Mouse (Mus musculus) neural tube, embryonic 13.5 days (tissue): ENCODE data around the gene Trp53i11. TPM values are rescaled to one million over a fixed set of nuclear protein-coding genes. Genes with fewer than 3 reads are reported as not detected.

Experiments
- ATAC-seq: fragments of 200-750 bp; cut with Nextera tagmentation; 2 replicates; pipeline ENCODE4 v1.8.0; 2017; ENCODE audit warnings: low read depth, mild to moderate bottlenecking, moderate TSS enrichment, moderate library complexity
- H3K27ac ChIP-seq: fragments of 300-500 bp; sonication (generic); replicated peaks from 2 replicates; pipeline ENCODE4 v1.5.1; 2015; ENCODE audit warnings: moderate library complexity, mild to moderate bottlenecking, inconsistent platforms
- H3K27me3 ChIP-seq: fragments of 300-500 bp; sonication (generic); 2 replicates; pipeline ENCODE4 v1.6.1; 2015; ENCODE audit warnings: mild to moderate bottlenecking, inconsistent platforms
- H3K36me3 ChIP-seq: fragments of 300-500 bp; sonication (generic); 2 replicates; pipeline ENCODE4 v1.6.1; 2015; ENCODE audit warnings: mild to moderate bottlenecking, inconsistent platforms
- H3K4me1 ChIP-seq: fragments of 300-500 bp; sonication (generic); replicated peaks from 2 replicates; pipeline ENCODE4 v1.6.1; 2015; ENCODE audit warnings: inconsistent platforms
- H3K4me2 ChIP-seq: fragments of 300-500 bp; sonication (generic); 2 replicates; pipeline ENCODE4 v1.6.1; 2015; ENCODE audit warnings: inconsistent platforms, mild to moderate bottlenecking, moderate library complexity
- H3K4me3 ChIP-seq: fragments of 300-500 bp; sonication (generic); 2 replicates; pipeline ENCODE4 v1.5.1; 2015; ENCODE audit warnings: mild to moderate bottlenecking, inconsistent platforms
- H3K9ac ChIP-seq: fragments of 300-500 bp; sonication (generic); 2 replicates; pipeline ENCODE4 v1.6.1; 2015; ENCODE audit warnings: moderate library complexity, mild to moderate bottlenecking, inconsistent platforms
- H3K9me3 ChIP-seq: fragments of 300-500 bp; sonication (generic); 2 replicates; pipeline ENCODE4 v1.6.1; 2016; ENCODE audit warnings: inconsistent platforms
- WGBS: fragments of 180-500 bp; shearing (Covaris S2); methylation state at CpG from one replicate; pipeline ENCODE4 v1.1.7; 2015; 5-methylcytosine and 5-hydroxymethylcytosine counted together
- polyA plus RNA-seq: library from polyadenylated mRNA; unstranded; fragments of >200 nt; fragmentation: Nextera tagmentation; extraction: Ambion mirVana; gene quantifications from 2 replicates; pipeline ENCODE4 v1.2.1, GENCODE M21; 2015

The Trp53i11 gene
- polyA plus RNA-seq, 1 experiment from 2014 or later = 150 TPM

DNA sequence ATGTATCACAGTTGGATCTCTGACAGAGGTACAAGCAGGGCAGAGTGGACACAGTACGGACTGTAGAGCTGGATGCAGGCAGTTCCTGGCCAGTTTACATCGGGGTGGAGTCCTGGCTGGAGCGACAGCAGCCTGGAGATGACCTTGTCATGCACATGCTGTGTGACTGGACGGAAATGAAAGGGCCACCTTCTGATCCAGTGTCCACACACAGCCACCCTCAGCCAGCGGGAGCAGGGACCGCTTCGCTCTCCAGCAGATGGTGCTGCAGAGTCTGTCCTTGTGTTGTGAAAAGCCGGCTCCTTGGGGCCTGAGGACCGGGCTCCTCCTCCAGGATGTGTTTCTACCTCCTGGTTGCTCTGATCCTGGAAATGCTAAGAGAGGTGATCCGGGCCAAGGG is 16.3 kb downstream of the Trp53i11 start:
- Histone ChIP-seq H3K4me3 (no peak overlapping the region), H3K4me1 (peaks cover 35% of the 10 kb centered on the region), H3K4me2 (no peak overlapping the region), H3K36me3 (peaks cover 79% of the 10 kb centered on the region), H3K9ac (no peak overlapping the region), H3K9me3 (no peaks in the 10 kb centered on the region), H3K27me3 (no peaks in the 10 kb centered on the region), H3K27ac (peak overlapping the region; percentile 59; the same call in 1 of the 2 replicates)
- ATAC-seq = peak; percentile 15; the same call in 1 of the 2 replicates
- WGBS = 15% methylated on average over 10 of the region's 10 CpGs

DNA sequence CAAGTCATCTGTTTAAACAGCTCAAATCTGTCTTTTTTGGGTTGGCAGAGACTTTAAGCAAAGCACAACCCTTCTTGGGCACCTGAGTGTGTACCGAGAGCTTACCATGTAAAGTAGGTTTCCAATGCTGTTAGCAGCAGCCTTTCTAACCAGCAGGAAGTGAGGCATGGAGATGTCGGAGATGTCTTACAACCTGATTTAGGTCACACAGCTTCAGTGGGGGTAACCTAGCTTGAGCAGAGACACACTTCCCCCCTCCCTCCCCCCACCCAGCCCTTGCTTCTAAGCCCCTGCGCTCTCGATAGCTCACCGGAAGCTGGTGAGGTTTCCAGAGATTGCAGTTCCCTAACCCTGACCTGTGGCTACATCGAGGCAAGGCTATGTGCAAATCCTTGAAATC is 17.2 kb downstream of the Trp53i11 start:
- ATAC-seq = no peak
- 86% methylated on average over 6 of the region's 6 CpGs for WGBS
- H3K4me2 ChIP-seq = no peak overlapping the region
- peak overlapping the region; percentile 59 for H3K27ac ChIP-seq
- peaks cover 29% of the 10 kb centered on the region for H3K4me1 ChIP-seq
- H3K36me3 ChIP-seq = peaks cover 85% of the 10 kb centered on the region
- no peak overlapping the region for H3K4me3 ChIP-seq
- H3K27me3 ChIP-seq = no peaks in the 10 kb centered on the region
- peak overlapping the region; percentile 32; the same call in 1 of the 2 replicates for H3K9ac ChIP-seq
- no peaks in the 10 kb centered on the region for H3K9me3 ChIP-seq

DNA sequence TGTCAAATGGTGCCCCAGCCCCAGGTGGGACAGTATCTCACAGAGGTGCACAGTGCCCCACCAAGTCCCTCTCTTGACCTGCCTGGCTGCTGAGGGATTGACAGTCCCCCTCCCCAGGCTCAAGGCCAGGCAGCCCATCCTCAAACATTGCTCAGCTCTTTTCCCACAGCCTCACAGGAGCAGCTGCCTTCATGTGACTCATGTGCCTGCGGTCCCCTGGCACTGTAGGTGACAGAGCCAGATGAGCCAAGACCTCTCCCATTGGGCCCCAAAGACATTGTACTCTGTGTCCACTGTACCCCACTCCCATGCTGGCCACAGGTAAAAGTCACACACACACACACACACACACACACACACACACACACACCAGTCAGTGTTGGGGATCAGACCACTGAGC is 18.8 kb downstream of the Trp53i11 start:
- Histone ChIP-seq H3K36me3 (peaks cover 84% of the 10 kb centered on the region), H3K4me3 (no peak overlapping the region), H3K27ac (no peak overlapping the region), H3K9me3 (no peaks in the 10 kb centered on the region), H3K9ac (no peak overlapping the region), H3K4me1 (peaks cover 16% of the 10 kb centered on the region), H3K4me2 (no peak overlapping the region), H3K27me3 (no peaks in the 10 kb centered on the region)
- WGBS = 77% methylated on average over 1 of the region's 1 CpGs
- ATAC-seq = no peak

DNA sequence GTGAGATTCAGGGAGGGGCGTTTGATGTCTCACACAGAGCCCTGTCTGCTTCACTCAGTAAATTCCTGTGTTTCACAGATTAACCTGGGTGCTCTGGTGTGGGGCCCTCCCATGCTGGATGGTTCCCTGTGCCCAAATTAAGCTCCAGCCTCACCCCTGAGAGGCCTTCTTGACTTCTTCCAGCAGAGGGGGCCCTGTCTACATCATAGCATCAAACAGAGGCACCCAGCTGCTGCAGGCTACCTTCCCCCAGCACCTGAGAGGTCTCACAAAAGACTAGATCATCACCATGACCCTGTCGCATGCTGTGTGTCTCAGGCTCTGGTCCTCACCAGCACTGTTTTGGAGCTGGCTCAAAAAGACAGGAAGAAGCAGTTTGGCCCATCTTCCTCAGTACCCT is 25.0 kb downstream of the Trp53i11 start:
- peaks cover 45% of the 10 kb centered on the region for H3K36me3 ChIP-seq
- peaks cover 36% of the 10 kb centered on the region for H3K4me1 ChIP-seq
- H3K27me3 ChIP-seq = no peaks in the 10 kb centered on the region
- ATAC-seq = no peak
- H3K4me2 ChIP-seq = no peak overlapping the region
- H3K4me3 ChIP-seq = no peak overlapping the region
- no peak overlapping the region for H3K9ac ChIP-seq
- no peak overlapping the region for H3K27ac ChIP-seq
- WGBS = 89% methylated on average over 2 of the region's 2 CpGs
- H3K9me3 ChIP-seq = no peaks in the 10 kb centered on the region

DNA sequence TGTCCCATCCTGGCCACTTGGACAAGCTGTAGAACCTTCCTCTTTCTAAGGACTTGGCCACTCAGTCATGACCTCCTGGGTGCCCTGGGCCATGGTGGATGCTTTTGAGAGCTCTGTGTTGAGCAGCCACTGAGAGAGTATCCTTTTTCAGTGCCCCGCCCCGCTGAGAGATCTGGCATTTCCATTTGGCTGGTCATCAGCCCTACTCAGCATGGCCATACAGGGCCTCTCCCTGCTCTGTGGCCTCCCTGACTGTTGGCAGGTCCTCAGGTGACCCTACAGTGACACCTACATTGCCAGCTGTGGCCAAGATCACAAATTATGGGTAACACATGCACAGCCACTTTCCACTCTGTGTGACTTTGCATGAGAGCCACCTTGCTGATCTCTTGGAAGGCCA is 25.5 kb downstream of the Trp53i11 start:
- Histone ChIP-seq H3K9me3 (no peaks in the 10 kb centered on the region), H3K9ac (no peak overlapping the region), H3K4me3 (no peak overlapping the region), H3K4me2 (no peak overlapping the region), H3K4me1 (peaks cover 41% of the 10 kb centered on the region), H3K27ac (no peak overlapping the region), H3K27me3 (no peaks in the 10 kb centered on the region), H3K36me3 (peaks cover 41% of the 10 kb centered on the region)
- no peak for ATAC-seq
- WGBS = 92% methylated on average over 2 of the region's 2 CpGs

DNA sequence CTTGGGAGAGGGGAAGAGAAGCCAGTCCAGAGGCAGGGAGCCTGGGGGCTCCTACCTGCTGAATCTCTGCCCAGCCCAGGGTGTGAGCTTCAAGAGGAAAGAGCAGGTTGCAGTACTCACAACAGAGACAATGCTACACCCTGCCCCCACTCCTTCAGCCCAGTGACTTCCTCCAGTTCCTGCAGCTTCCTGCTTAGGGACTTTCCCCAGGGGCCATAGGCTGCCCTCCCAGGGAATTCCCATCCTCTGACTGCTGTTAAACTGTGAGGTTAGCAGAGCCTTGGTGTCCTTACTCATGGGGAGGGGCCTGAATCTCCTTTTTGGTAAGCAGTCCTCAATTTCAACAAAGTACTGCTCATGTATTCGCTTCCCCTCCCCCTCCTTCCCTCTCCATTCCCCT is 26.8 kb downstream of the Trp53i11 start:
- peaks cover 33% of the 10 kb centered on the region for H3K36me3 ChIP-seq
- no peak for ATAC-seq
- H3K9me3 ChIP-seq = no peaks in the 10 kb centered on the region
- WGBS = 78% methylated on average over 1 of the region's 1 CpGs
- no peaks in the 10 kb centered on the region for H3K27me3 ChIP-seq
- H3K9ac ChIP-seq = no peak overlapping the region
- no peak overlapping the region for H3K27ac ChIP-seq
- H3K4me1 ChIP-seq = peaks cover 54% of the 10 kb centered on the region
- no peak overlapping the region for H3K4me3 ChIP-seq
- H3K4me2 ChIP-seq = no peak overlapping the region

DNA sequence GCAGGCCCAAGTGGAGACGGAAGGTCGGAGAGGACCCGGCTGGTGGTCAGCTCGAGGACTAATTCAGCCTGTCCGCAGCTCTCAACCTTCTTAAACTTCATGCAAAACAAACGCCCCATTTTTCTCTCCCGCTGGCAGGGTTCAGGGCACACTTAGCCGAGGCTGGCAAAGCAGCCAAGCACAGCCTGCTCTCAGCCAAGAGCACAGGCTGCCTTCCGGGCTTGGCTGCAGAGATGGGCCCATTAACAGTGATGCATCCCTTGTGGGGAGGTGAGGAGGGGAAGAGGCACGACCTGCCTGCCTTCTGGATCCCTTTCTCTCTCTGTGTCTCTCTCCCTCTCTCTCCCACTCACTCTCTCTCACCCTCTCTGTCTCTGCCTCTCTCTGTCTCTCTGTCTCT is 28.4 kb downstream of the Trp53i11 start:
- Histone ChIP-seq H3K27me3 (no peaks in the 10 kb centered on the region), H3K4me1 (peaks cover 62% of the 10 kb centered on the region), H3K27ac (peak overlapping the region; percentile 83; the same call in 1 of the 2 replicates), H3K9ac (no peak overlapping the region), H3K4me2 (no peak overlapping the region), H3K36me3 (peaks cover 24% of the 10 kb centered on the region), H3K9me3 (no peaks in the 10 kb centered on the region), H3K4me3 (no peak overlapping the region)
- 72% methylated on average over 10 of the region's 10 CpGs for WGBS
- ATAC-seq = no peak

DNA sequence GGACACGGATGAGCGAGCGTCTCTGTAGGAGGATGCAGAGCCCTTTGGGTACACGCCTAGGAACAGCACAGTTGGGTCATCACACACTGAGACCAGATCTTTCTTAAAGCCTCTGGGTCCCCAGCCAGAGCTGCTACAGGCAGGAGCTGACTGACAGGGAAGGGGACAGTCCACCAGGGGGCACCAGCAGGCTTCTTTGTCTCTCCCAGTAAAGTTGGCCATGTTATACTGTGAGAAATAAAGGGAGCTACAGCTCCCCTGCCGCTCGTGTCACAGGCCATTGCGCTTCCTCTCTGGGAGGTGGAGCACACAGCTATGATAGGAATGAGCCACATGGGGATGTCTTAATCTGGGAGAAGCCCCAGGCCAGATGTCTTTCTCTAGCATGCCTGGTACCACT is 29.7 kb downstream of the Trp53i11 start:
- Histone ChIP-seq H3K36me3 (peaks cover 24% of the 10 kb centered on the region), H3K27me3 (no peaks in the 10 kb centered on the region), H3K27ac (peak overlapping the region; percentile 83), H3K9me3 (no peaks in the 10 kb centered on the region), H3K9ac (peak overlapping the region; percentile 35; the same call in 1 of the 2 replicates), H3K4me1 (peaks cover 70% of the 10 kb centered on the region), H3K4me2 (peak overlapping the region; percentile 1; the same call in 1 of the 2 replicates), H3K4me3 (no peak overlapping the region)
- 18% methylated on average over 7 of the region's 7 CpGs for WGBS
- ATAC-seq = peak; percentile 85

DNA sequence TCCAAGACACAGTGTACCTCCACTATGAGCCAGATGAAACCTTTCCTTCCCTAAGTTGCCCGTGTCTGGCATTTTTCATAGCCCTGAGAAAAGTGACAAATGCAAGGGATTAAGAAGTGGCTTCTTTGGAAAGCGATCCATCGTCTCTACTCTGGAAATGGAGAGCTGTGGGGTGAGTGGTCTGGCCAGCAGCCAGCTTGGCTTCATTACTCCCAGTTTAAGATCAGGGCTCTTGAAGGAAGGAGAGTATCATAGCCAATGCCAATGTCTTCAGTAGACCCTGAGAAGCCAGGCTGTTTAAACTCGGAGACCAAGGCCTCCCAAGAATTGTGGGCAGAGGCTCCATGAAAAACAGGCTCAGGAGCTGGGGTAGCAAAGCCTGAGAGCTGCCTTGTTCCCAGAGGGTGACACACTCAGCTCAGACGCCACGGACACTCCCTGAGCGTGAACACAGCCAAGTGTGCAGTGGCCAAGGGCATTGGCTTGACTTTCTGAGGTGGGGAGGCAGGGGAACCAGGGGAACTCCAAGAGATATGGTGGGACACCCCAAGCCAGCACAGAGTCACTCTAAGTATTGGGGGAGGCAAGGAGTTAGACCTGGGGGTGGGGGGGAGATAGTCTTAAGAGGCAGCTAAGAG is 31.1 kb downstream of the Trp53i11 start:
- Histone ChIP-seq H3K4me3 (no peak overlapping the region), H3K9ac (0 out of 2 replicates have a peak overlapping the region, but pooled peaks have one; percentile 9), H3K9me3 (no peaks in the 10 kb centered on the region), H3K27me3 (no peaks in the 10 kb centered on the region), H3K4me1 (peaks cover 74% of the 10 kb centered on the region), H3K4me2 (no peak overlapping the region), H3K27ac (peak overlapping the region; percentile 83; the same call in 1 of the 2 replicates), H3K36me3 (peaks cover 33% of the 10 kb centered on the region)
- ATAC-seq = no peak
- 77% methylated on average over 7 of the region's 7 CpGs for WGBS

DNA sequence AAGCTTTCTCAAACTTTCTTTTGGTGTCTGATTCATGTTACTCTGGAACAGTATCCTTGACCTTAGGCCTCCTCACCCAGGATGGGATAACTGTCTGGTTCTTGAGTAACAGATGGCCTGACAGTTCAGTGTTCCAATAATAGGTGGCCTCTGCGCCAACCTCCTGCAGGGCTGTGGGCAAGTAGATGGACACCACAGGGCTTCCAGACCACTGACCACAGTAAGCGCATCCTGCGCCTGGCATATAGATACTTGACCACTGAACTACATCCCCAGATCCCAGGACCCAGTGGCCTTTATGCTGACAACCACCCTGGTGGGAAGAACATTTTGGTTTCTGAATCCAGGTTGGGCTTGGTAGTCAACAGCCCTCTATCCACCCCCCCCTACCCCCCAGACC is 32.2 kb downstream of the Trp53i11 start:
- 96% methylated on average over 3 of the region's 3 CpGs for WGBS
- H3K4me3 ChIP-seq = no peak overlapping the region
- H3K4me2 ChIP-seq = no peak overlapping the region
- peaks cover 74% of the 10 kb centered on the region for H3K4me1 ChIP-seq
- H3K9me3 ChIP-seq = no peaks in the 10 kb centered on the region
- no peak for ATAC-seq
- H3K27ac ChIP-seq = no peak overlapping the region
- H3K36me3 ChIP-seq = peaks cover 38% of the 10 kb centered on the region
- no peak overlapping the region for H3K9ac ChIP-seq
- H3K27me3 ChIP-seq = no peaks in the 10 kb centered on the region

DNA sequence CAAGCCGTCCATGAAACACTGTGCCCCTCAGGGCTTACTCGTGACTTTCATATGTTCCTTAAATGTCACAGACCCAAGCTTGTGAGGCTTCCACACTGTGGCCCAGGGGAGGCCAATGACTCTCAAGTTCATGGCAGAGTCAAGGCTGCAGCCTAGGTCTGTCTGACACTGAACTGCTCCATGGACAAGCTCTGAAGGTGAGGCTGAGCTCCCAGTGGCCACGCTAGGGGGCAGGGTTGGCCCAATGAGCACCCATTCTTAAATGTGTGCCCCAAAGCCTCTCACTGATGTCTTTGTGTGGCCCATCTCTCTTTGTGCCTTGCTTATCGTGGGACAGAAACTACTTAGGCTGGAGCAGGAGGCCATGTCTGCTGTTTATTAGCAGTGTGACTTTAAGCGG is 33.1 kb downstream of the Trp53i11 start:
- ATAC-seq = no peak
- Histone ChIP-seq H3K27me3 (no peaks in the 10 kb centered on the region), H3K4me3 (no peak overlapping the region), H3K27ac (0 out of 2 replicates have a peak overlapping the region, but pooled peaks have one; percentile 23), H3K36me3 (peaks cover 38% of the 10 kb centered on the region), H3K9ac (no peak overlapping the region), H3K4me2 (no peak overlapping the region), H3K9me3 (no peaks in the 10 kb centered on the region), H3K4me1 (peaks cover 71% of the 10 kb centered on the region)
- 62% methylated on average over 5 of the region's 5 CpGs for WGBS

DNA sequence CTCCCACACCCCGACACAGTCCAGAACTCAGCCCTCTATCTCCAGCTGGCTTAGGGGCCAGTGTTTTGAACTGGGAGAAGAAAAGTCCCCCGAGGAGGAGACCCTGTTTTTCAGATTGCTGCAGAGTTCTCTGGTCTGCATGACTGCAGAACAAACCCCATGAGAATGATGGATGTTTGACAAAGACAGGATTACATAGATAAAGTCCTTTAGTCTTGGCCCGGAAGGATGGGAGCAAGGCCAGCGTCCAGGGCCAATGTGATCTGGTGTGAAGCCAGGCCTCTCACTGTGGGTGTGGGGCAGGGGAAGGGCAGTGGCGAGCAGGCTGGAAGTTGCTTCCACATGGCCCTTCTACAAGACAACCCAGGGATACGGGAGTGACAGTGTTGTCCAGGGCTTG is 36.1 kb downstream of the Trp53i11 start:
- no peaks in the 10 kb centered on the region for H3K9me3 ChIP-seq
- peaks cover 38% of the 10 kb centered on the region for H3K36me3 ChIP-seq
- no peak for ATAC-seq
- no peak overlapping the region for H3K4me2 ChIP-seq
- H3K9ac ChIP-seq = no peak overlapping the region
- 65% methylated on average over 6 of the region's 6 CpGs for WGBS
- H3K27ac ChIP-seq = no peak overlapping the region
- H3K4me1 ChIP-seq = peaks cover 72% of the 10 kb centered on the region
- no peak overlapping the region for H3K4me3 ChIP-seq
- H3K27me3 ChIP-seq = no peaks in the 10 kb centered on the region
